Mouse (Mus musculus) T-cell, adult 2 months (primary cell): Measurements from ENCODE around the gene Rcor1.
"Not testable (repeated sequence)": the region's sequence is repeated elsewhere in the genome, so short reads cannot be mapped to it uniquely, and the experiment has no call there.

Experiments
- DNase-seq: peaks from one replicate; pipeline ENCODE4 v3.0.0; 2022; ENCODE audit warnings: low spot score

Gene Rcor1

DNA sequence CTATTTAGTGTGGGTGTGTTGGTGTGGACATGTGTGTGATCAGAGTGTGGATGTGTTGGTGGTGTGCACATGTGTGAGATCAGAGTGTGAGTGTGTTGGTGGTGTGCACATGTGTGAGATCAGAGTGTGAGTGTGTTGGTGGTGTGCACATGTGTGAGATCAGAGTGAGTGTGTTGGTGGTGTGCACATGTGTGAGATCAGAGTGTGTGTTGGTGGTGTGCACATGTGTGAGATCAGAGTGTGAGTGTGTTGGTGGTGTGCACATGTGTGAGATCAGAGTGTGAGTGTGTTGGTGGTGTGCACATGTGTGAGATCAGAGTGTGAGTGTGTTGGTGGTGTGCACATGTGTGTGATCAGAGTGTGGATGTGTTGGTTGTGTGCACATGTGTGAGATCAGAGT lies 30.1 kb downstream of the Rcor1 start:
- not testable (repeated sequence) for DNase-seq

DNA sequence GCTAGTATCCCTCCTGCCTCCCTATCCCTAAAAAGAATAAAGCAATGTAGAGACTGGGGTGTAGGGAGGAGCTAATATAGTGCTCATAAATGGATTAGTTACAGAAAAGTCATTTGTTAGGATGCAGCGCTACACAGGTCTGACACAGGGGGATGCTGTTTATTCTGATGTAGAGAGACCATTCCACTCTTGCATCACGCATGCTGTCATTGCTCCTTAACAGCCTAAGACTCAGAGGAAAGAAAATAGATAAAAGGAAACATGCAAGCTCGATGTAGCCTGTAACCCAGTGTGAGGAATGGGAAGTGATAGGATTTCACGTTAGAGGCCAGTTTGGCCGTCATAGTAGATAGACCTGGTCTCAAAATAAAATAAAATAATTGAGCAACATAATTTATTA lies 31.9 kb downstream of the Rcor1 start:
- no peak for DNase-seq

- peak; percentile 88 for DNase-seq
Measured at GRCm38 (mm10) chr12:111071477-111072152, 32.5 kb downstream of the Rcor1 start.

GRCm38 (mm10) chr12:111076385-111076965 lies 37.3 kb downstream of the Rcor1 start:
- DNase-seq: no peak

DNA sequence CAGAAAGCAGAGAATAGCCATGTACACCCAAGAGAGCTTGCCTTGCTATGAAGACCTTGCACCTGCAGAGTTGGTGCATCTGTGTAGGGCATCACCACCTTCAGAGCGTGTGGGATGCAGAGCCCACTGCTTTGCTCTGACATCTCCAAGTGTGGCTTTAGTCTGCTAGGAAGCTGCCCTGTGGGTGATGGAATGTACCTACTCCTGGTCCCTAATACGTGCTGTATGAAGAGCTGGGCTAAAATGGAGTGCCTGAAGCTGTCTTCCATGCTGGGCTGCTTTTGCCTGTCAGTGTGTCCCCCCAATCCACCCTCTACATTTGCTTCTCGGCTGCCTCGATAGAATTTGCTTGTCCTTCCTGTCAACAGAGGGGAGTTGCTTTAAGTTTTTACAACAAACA lies 46.4 kb downstream of the Rcor1 start:
- DNase-seq: no peak

DNA sequence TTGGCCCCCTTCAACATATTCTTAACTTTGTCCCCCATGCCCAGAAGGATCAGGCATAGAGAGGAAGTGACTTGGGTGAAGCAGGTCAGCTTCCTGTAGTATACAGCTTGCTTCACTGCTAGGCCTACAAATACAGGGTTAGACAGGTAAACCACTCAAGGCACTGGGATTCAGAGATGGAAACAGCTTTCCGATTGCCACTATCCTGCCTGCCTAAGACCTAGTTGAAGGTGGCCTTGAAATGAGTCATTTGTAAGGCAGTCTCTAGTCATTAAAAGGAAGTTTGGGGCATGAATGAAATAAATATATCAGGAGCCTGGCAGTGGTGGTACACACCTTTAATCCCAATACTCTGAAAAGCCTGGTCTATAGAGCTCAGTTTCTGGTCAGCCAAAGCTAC lies 47.9 kb downstream of the Rcor1 start:
- no peak for DNase-seq

- peak; percentile 58 for DNase-seq
Measured at GRCm38 (mm10) chr12:111088186-111088585, 49.0 kb downstream of the Rcor1 start.

- DNase-seq: no peak
Measured at GRCm38 (mm10) chr12:111088731-111089141, 49.6 kb downstream of the Rcor1 start.

DNA sequence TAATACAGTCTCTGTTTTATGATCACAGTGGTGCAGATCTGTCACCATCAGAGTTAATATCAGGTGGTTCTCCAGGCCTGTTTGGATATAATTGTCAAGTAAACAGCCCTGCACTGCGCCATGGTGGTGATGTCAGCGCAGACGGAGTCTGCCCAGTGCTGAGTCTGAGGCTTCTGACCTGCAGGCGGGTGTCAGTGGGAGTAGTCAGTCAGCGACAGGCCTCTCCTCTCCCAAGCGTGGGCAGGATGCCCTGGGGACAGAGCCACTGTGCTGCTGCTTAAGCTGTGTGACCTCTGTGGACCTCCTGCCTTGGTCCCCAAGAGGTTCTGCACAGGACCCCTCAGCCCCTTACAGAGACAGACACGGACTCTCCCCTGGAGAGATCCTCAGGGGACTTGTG lies 50.0 kb downstream of the Rcor1 start:
- no peak for DNase-seq

DNA sequence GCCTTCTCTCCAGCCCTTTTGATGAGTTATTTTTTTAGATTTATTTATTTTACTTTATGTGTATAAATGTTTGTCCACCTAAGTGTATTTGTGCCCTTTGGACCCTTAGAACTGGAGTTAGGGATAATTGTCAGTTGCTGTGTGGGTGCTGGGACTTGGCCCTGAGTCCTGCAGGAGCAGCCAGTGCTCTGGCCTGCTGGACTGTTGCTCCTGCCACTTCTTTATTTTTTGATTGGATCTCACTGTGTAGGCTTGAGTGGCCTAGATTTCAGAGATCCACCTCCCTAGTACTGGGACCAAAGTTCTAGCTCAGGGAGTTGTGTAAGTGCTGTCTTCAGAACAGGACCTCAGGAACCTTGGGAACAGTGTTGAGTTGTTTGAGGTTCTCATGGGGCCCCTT lies 51.6 kb downstream of the Rcor1 start:
- no peak for DNase-seq

DNA sequence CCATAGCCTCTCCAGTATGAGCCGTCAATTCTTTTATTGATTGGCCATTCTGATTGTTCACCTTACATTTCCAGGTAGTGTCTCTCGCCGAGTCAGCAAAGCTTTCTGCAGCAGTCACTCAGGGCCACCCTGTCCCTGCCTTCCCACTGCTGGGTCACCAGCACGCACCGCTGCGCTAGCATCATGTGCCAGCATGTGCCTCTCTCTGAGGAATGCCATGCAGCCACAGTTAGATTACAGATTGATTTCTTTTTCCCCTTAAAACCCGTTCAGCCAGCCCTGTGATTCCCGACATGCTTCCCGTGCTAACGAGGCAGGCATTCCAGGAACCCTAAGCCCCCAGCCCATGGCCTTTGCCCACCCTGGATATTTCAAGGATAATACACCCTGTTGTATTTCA lies 52.8 kb downstream of the Rcor1 start:
- DNase-seq: no peak

GRCm38 (mm10) chr12:111094073-111094472 lies 54.9 kb downstream of the Rcor1 start:
- DNase-seq: peak; percentile 10

DNA sequence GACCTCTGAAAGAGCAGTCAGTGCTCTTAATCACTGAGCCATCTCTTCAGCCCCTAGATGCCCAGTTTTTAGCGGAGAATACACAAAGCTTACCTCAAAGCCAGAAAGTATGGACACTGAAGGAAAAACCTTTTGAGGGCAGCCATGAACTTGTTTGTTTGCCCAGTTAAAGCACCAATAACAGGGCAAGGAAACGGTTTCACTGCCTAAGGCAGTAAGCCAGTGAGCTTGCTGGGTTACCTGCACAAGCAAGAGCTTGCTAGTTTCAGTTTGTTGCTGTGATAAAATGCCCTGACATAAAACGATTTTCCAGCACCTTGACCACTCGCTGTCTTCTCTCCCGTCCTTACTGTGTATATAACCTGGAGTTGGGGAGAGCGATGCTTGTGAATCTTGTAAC lies 55.9 kb downstream of the Rcor1 start:
- DNase-seq: no peak

DNA sequence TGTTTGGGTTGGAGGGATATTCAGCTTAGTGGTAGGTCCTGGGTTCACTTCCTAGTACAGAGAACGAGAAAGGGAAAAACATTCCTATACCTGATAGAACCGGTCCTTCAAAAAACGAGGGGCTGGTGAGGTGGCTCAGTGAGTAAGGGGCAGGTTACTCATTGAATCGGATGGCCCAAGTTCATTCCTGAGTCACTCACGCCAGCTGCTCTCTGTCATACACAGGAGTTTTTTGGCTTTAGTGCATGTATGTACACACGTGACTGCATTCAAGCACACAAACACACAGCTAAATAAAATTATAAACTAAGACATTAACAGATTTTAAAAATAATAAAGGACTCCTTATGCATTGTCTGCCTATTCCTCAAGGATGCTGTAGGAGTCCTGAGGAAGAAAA lies 57.1 kb downstream of the Rcor1 start:
- no peak for DNase-seq

DNA sequence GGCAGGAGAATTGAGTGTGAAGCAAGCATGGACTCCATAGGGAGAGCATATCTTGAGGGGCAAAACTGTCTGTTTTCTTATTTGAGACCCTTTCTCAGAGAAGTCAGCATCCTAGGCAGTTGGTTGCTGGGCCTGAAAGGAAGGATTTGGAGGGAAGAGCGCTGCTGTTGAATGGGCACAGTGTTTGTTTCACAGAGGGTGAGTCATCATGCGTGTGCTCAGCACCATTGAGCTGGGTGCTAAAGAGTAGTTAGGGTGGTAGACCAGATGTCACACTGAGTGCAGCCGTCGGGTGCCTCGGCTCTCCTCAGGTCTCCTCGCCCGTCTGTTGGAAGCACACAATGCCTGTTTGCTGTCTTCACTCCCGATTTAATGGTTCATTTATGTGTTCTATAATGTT lies 57.9 kb downstream of the Rcor1 start:
- DNase-seq: no peak

DNA sequence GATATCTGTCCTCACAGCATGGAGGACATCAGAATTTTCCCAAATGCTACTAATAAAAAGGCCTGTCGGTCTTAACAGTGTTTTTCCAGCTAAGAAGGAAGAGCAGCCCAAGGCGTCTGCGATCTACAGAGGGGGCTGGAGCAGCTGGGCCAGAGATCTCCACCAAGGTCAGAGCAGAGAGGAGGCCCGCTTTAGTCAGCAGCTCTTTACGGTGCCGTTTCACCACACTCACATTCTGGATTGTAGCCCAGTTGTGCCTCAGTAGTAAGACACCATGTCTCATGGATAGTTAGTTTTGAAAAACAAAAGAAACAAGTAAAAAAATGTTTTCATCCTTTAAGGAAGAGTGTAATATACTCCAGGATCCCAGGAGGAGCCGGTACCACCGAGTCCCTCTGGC lies 72.0 kb downstream of the Rcor1 start:
- no peak for DNase-seq

DNA sequence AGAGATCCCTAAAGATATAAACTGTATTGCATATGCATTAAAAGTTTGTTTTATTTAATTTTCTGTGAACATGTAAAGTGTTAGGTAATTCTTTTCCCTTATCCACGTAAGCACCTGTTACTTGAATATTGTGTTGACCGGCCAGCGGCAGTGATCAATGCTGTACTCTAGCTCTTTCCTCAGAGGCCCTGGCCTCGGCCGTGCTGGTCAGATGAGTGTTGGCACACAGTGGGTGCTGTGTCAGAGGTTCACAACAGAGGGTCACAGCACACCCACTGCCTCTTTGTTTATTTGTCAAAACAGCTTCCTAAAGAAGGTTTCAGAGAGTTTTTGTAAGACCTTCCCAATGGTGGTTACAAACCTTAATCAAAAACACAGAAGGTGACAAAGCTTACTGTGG lies 75.4 kb downstream of the Rcor1 start:
- no peak for DNase-seq

GRCm38 (mm10) chr12:111119506-111120085 lies 80.4 kb downstream of the Rcor1 start:
- no peak for DNase-seq

DNA sequence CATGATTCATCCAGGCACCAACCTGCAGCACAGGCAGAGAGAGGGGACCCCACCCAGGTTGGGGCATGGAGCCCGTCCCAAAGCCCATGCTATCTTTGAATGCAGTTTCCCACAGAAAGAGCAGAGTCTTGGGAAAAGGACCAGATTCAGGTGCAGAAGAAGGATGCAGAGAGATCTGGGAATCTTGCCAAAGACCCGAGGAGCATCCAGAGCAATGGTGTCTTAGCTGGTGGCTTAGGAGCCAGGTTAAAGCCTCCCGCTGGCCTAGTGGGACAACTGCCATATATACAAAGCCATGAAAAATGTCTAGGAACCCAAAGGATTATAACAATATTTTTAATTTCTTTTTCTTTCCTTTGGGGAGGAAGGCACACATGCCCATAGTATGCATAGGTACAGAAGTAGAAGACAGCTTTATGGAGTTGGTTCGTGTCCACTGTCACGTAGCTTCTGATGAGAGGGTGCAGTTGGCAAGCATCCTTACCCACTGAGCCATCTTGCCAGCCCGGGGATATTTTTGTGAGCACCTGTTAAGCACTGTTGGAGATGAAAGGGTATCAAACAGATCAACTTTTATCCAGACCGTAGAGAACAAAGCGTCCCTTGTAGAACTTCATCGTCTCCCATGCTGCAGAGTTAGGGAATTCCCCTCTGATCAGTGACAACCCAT lies 82.0 kb downstream of the Rcor1 start:
- DNase-seq: no peak

GRCm38 (mm10) chr12:111122332-111122852 lies 83.2 kb downstream of the Rcor1 start:
- peak; percentile 40 for DNase-seq

- DNase-seq: no peak
Measured at GRCm38 (mm10) chr12:111124601-111125260, 85.6 kb downstream of the Rcor1 start.

- DNase-seq: no peak
Measured at GRCm38 (mm10) chr12:111125666-111126065, 86.5 kb downstream of the Rcor1 start.
